In the genomic region with DNA sequence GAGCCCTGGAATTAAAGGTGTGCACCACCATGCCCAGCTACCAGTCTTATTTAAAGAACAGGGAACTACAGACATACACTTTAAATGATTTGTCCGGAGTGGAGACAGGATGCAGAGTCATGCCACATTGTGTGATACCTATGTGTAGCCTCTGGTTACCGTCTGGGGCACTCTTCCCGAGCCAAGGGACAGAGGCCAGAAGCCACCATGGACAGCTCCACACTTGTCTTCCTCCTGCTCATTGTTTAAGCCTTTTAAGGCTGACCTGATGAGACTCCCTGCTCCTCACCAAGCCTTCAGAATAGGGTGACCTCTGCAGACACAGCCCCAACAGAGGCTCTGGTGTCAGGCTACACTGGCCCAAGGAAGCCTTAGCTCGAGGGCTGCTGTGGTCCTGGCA, we compare ENCODE assay signal across 19 mouse cellular contexts.
DNase-seq lines count a peak whose midpoint lies in the region; ATAC-seq and TF ChIP-seq lines count a peak whose summit lies in the region.
"Had no signal": no experiment of that assay in that cellular context is flagged by ENCODE, and none has a peak within 500 bp of the region (broad histone marks: within the 10 kb centered on the region; RNA-seq: fewer than 3 reads in every experiment).

No protein-coding gene starts in this region.

- TF ChIP-seq CTCF in layer of hippocampus, adult 2 months (conservative IDR thresholded peaks at IDR 0.05): no peak

- ATAC-seq in frontal cortex, adult (ENCODE audit: low TSS enrichment): no peak
- ATAC-seq: Patski had no signal

- H3K4me3 ChIP-seq in layer of hippocampus, adult 2 months: no peak overlapping the region
- H3K4me3 ChIP-seq: heart, embryonic 12.5 days had no signal

- no peak overlapping the region for H3K27ac ChIP-seq in layer of hippocampus, adult 2 months
- H3K27ac ChIP-seq: stomach, postnatal 0 days had no signal

- DNase-seq in heart, postnatal 4 days: peak; percentile 45
- no peak for DNase-seq in heart, adult 8-10 months (ENCODE audit: low spot score)
- DNase-seq in 3T3-L1 (ENCODE audit: low read depth, low spot score) (peak; percentile 20), A20 (ENCODE audit: low read depth, low spot score) (peak; percentile 2), adipocyte (ENCODE audit: low spot score) (peak; percentile 24)
- DNase-seq in layer of hippocampus, adult 18-20 months (ENCODE audit: low spot score in 2 of 2): no peak
- DNase-seq in layer of hippocampus, adult 2 months (ENCODE audit: low spot score in 2 of 2): no peak
- DNase-seq: cerebellum, adult 2 months; gastrocnemius, postnatal 36 days; kidney, adult 9 months; liver; lung, adult 18-20 months; lung, postnatal 4 days; right cerebral cortex, postnatal 25 days; thymus, postnatal 36 days had no signal

Comparison
In these comparisons a context has a peak if more than half of its experiments do, and no peak if none do; other contexts are left out.
1. DNase-seq: peak in heart, postnatal 4 days (single experiment), 3T3-L1 (single experiment), A20 (single experiment) and adipocyte (single experiment); none in heart, adult 8-10 months (single experiment), layer of hippocampus, adult 18-20 months (0 of 2) and layer of hippocampus, adult 2 months (0 of 2).